ENCODE assay signal across 8 mouse cellular contexts in genomic region chr10:67247145-67247544, GRCm38 (mm10). TPM values are rescaled to one million over a fixed set of nuclear protein-coding genes. Genes with fewer than 3 reads are reported as not detected.
DNase-seq lines count a peak whose midpoint lies in the region; ATAC-seq and TF ChIP-seq lines count a peak whose summit lies in the region.

No protein-coding gene starts in this region.

- no peak overlapping the region for H3K9ac ChIP-seq in forebrain, postnatal 0 days
- H3K9ac ChIP-seq in forebrain, embryonic 13.5 days: no peak overlapping the region
- no peak overlapping the region for H3K9ac ChIP-seq in midbrain, embryonic 11.5 days (ENCODE audit: low read length)
- H3K9ac ChIP-seq in midbrain, embryonic 13.5 days (replicated peaks): no peak overlapping the region

- H3K9me3 ChIP-seq in forebrain, postnatal 0 days (ENCODE audit: low read length): no peaks in the 10 kb centered on the region
- H3K9me3 ChIP-seq in forebrain, embryonic 13.5 days (replicated peaks): no peaks in the 10 kb centered on the region
- H3K9me3 ChIP-seq in midbrain, embryonic 11.5 days (ENCODE audit: control insufficient read depth, low read length): no peaks in the 10 kb centered on the region
- no peaks in the 10 kb centered on the region for H3K9me3 ChIP-seq in midbrain, embryonic 13.5 days

- peak; percentile 79 for TF ChIP-seq CTCF in forebrain, postnatal 0 days (IDR thresholded peaks at IDR 0.05; ENCODE audit: low read depth)

- no peak overlapping the region for H3K4me2 ChIP-seq in forebrain, postnatal 0 days (ENCODE audit: low read depth)
- no peak overlapping the region for H3K4me2 ChIP-seq in forebrain, embryonic 13.5 days
- no peak overlapping the region for H3K4me2 ChIP-seq in midbrain, embryonic 11.5 days
- H3K4me2 ChIP-seq in midbrain, embryonic 13.5 days (replicated peaks): no peak overlapping the region

- 93% methylated on average over 4 of the region's 4 CpGs for WGBS in forebrain, postnatal 0 days
- 91% methylated on average over 4 of the region's 4 CpGs for WGBS in forebrain, embryonic 13.5 days
- 93% methylated on average over 4 of the region's 4 CpGs for WGBS in midbrain, embryonic 11.5 days
- WGBS in midbrain, embryonic 13.5 days: 94% methylated on average over 4 of the region's 4 CpGs

- no peak overlapping the region for H3K27ac ChIP-seq in forebrain, postnatal 0 days (ENCODE audit: low read depth, low read length)
- no peak overlapping the region for H3K27ac ChIP-seq in forebrain, embryonic 13.5 days
- H3K27ac ChIP-seq in midbrain, embryonic 11.5 days (ENCODE audit: low read depth, low read length): no peak overlapping the region
- H3K27ac ChIP-seq in midbrain, embryonic 13.5 days: no peak overlapping the region

- H3K4me3 ChIP-seq in forebrain, postnatal 0 days (ENCODE audit: low read depth, low read length): no peak overlapping the region
- no peak overlapping the region for H3K4me3 ChIP-seq in forebrain, embryonic 13.5 days
- H3K4me3 ChIP-seq in midbrain, embryonic 11.5 days (ENCODE audit: low read depth, low read length): no peak overlapping the region
- no peak overlapping the region for H3K4me3 ChIP-seq in midbrain, embryonic 13.5 days (replicated peaks)

- peak; percentile 54 for DNase-seq in forebrain, postnatal 0 days
- DNase-seq in midbrain, embryonic 11.5 days (ENCODE audit: low spot score, missing footprints): peak; percentile 91
- peak; percentile 63 for DNase-seq in adrenal gland, postnatal 10 days
- DNase-seq in hindlimb bud, embryonic 11.5 days (ENCODE audit: extremely low spot score, low read depth, low spot score): peak; percentile 18
- DNase-seq in frontal cortex, postnatal 36 days (ENCODE audit: low spot score in 2 of 2): no peak

- ATAC-seq in forebrain, postnatal 0 days: no peak
- ATAC-seq in forebrain, embryonic 13.5 days: no peak
- ATAC-seq in midbrain, embryonic 11.5 days (ENCODE audit: low FRiP score): no peak
- ATAC-seq in midbrain, embryonic 13.5 days: no peak
- ATAC-seq in monocyte, adult 5-6 weeks (replicated peaks; ENCODE audit: insufficient number of reproducible peaks, low FRiP score, low TSS enrichment, poor library complexity, severe bottlenecking): peak; percentile 76; the same call in 1 of the 2 replicates

- no peaks in the 10 kb centered on the region for H3K27me3 ChIP-seq in forebrain, postnatal 0 days (ENCODE audit: insufficient read depth, low read length)
- no peaks in the 10 kb centered on the region for H3K27me3 ChIP-seq in forebrain, embryonic 13.5 days
- no peaks in the 10 kb centered on the region for H3K27me3 ChIP-seq in midbrain, embryonic 11.5 days (ENCODE audit: control insufficient read depth, insufficient read depth, low read length)
- H3K27me3 ChIP-seq in midbrain, embryonic 13.5 days: no peaks in the 10 kb centered on the region

- peaks cover 45% of the 10 kb centered on the region for H3K36me3 ChIP-seq in forebrain, postnatal 0 days (ENCODE audit: insufficient read depth)
- H3K36me3 ChIP-seq in forebrain, embryonic 13.5 days (ENCODE audit: poor library complexity, severe bottlenecking): peaks cover 66% of the 10 kb centered on the region
- H3K36me3 ChIP-seq in midbrain, embryonic 11.5 days (ENCODE audit: control insufficient read depth, insufficient read depth, low read length): peaks cover 16% of the 10 kb centered on the region; the same call in 1 of the 2 replicates
- peaks cover 71% of the 10 kb centered on the region for H3K36me3 ChIP-seq in midbrain, embryonic 13.5 days

- H3K4me1 ChIP-seq in forebrain, postnatal 0 days (ENCODE audit: insufficient read depth): no peaks in the 10 kb centered on the region
- H3K4me1 ChIP-seq in forebrain, embryonic 13.5 days: no peaks in the 10 kb centered on the region
- H3K4me1 ChIP-seq in midbrain, embryonic 11.5 days (ENCODE audit: control insufficient read depth, insufficient read depth, low read length): no peaks in the 10 kb centered on the region
- no peaks in the 10 kb centered on the region for H3K4me1 ChIP-seq in midbrain, embryonic 13.5 days (replicated peaks)

RNA-seq across cellular contexts. Expression of gene Nrbf2, which starts 38.0 kb away (rescaled TPM):
- 16.8 and 26.4 TPM in 2 replicates for total RNA-seq in forebrain, postnatal 0 days (2014; rRNA removed)
- polyA plus RNA-seq in forebrain, postnatal 0 days (2015; fragmentation: Nextera tagmentation; extraction: Ambion mirVana): 37.2 and 39.8 TPM in 2 replicates
- 39.8 and 41.0 TPM in 2 replicates for polyA plus RNA-seq in forebrain, embryonic 13.5 days (2015; fragmentation: Nextera tagmentation; extraction: Ambion mirVana)
- 43.6 and 51.1 TPM in 2 replicates for polyA plus RNA-seq in midbrain, embryonic 11.5 days (2014; fragmentation: Nextera tagmentation; extraction: Ambion mirVana)
- 43.0 and 43.3 TPM in 2 replicates for polyA plus RNA-seq in midbrain, embryonic 13.5 days (2015; fragmentation: Nextera tagmentation; extraction: Ambion mirVana)
- 10 to 100 TPM; 18.7 to 19.8 TPM for total RNA-seq in adrenal gland, postnatal 10 days (2021)
- 29.7 to 44.7 TPM (median 33.8 TPM) in 3 replicates for total RNA-seq in monocyte, adult 5-6 weeks (2017)

Comparison
In these comparisons a context has a peak if more than half of its experiments do, and no peak if none do; other contexts are left out.
1. DNase-seq: peak in forebrain, postnatal 0 days (single experiment), midbrain, embryonic 11.5 days (single experiment), adrenal gland, postnatal 10 days (single experiment) and hindlimb bud, embryonic 11.5 days (single experiment); none in frontal cortex, postnatal 36 days (0 of 2).